Mouse (Mus musculus): ENCODE measurements around the gene Dlgap1. TPM values are rescaled to one million over a fixed set of nuclear protein-coding genes. Genes with fewer than 3 reads are reported as not detected.

Gene Dlgap1
- total and polyA plus RNA-seq, 2 experiments from 2014 or later, result 0.20 to 0.76 TPM

DNA sequence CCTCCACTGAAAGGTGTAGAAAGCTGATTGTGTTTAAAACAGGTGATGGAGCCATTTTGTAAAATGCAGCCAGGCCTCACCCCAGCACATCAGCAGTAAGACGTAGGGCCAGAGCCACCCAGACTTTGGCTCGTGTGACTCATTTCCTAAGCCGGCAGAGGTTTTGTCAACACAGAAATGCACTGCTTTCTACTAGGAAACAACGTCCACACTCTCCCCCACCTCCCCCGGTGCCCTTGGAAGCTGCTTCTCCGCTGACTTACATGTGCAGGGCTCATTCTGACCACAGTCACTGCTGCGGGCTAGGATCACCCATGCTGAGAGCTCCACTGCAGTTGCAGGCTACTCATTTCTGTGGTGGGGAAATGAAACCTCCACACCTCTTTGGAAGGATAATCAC is 533.1 kb downstream of the Dlgap1 start:
- TF ChIP-seq CTCF (IDR thresholded peaks at IDR 0.05; ENCODE audit: low read depth) (no peak), EP300 (IDR thresholded peaks at IDR 0.05; ENCODE audit: low read depth) (no peak)
- Histone ChIP-seq H3K4me2 (ENCODE audit: low read depth, low read length) (no peak overlapping the region), H3K36me3 (replicated peaks; ENCODE audit: control insufficient read depth, insufficient read depth, low read length) (no peaks in the 10 kb centered on the region), H3K4me3 (ENCODE audit: low read depth, low read length) (no peak overlapping the region), H3K27ac (ENCODE audit: low read depth) (no peak overlapping the region), H3K9me3 (replicated peaks; ENCODE audit: control insufficient read depth, low read length) (no peaks in the 10 kb centered on the region), H3K4me1 (ENCODE audit: control insufficient read depth, insufficient read depth) (no peaks in the 10 kb centered on the region), H3K27me3 (ENCODE audit: control insufficient read depth, insufficient read depth, low read length) (no peaks in the 10 kb centered on the region), H3K9ac (replicated peaks; ENCODE audit: low read depth, low read length) (no peak overlapping the region)
- DNase-seq (ENCODE audit: low spot score), result no peak
- ATAC-seq (ENCODE audit: insufficient read depth, low read depth), result no peak
- 46% methylated on average over 7 of the region's 7 CpGs for WGBS

GRCm38 (mm10) chr17:70507759-70508158 is 538.9 kb downstream of the Dlgap1 start:
- 46% methylated on average over 4 of the region's 4 CpGs for WGBS
- Histone ChIP-seq H3K36me3 (replicated peaks; ENCODE audit: control insufficient read depth, insufficient read depth, low read length) (no peaks in the 10 kb centered on the region), H3K27ac (ENCODE audit: low read depth) (no peak overlapping the region), H3K4me3 (ENCODE audit: low read depth, low read length) (no peak overlapping the region), H3K27me3 (ENCODE audit: control insufficient read depth, insufficient read depth, low read length) (no peaks in the 10 kb centered on the region), H3K9ac (replicated peaks; ENCODE audit: low read depth, low read length) (no peak overlapping the region), H3K4me1 (ENCODE audit: control insufficient read depth, insufficient read depth) (no peaks in the 10 kb centered on the region), H3K4me2 (ENCODE audit: low read depth, low read length) (no peak overlapping the region), H3K9me3 (replicated peaks; ENCODE audit: control insufficient read depth, low read length) (no peaks in the 10 kb centered on the region)
- TF ChIP-seq EP300 (IDR thresholded peaks at IDR 0.05; ENCODE audit: low read depth), result no peak
- TF ChIP-seq CTCF (IDR thresholded peaks at IDR 0.05; ENCODE audit: low read depth), result no peak
- no peak for DNase-seq (ENCODE audit: low spot score)
- ATAC-seq (ENCODE audit: insufficient read depth, low read depth), result no peak

- no peaks in the 10 kb centered on the region for H3K36me3 ChIP-seq (replicated peaks; ENCODE audit: control insufficient read depth, insufficient read depth, low read length)
- DNase-seq (ENCODE audit: low spot score) (no peak), ATAC-seq (ENCODE audit: insufficient read depth, low read depth) (no peak)
- no peak overlapping the region for H3K27ac ChIP-seq (ENCODE audit: low read depth)
- WGBS, result 81% methylated on average over 5 of the region's 5 CpGs
- H3K4me1 ChIP-seq (ENCODE audit: control insufficient read depth, insufficient read depth), result no peaks in the 10 kb centered on the region
- no peak overlapping the region for H3K4me3 ChIP-seq (ENCODE audit: low read depth, low read length)
- H3K9me3 ChIP-seq (replicated peaks; ENCODE audit: control insufficient read depth, low read length), result no peaks in the 10 kb centered on the region
- TF ChIP-seq EP300 (IDR thresholded peaks at IDR 0.05; ENCODE audit: low read depth) (no peak), CTCF (IDR thresholded peaks at IDR 0.05; ENCODE audit: low read depth) (no peak)
- H3K9ac ChIP-seq (replicated peaks; ENCODE audit: low read depth, low read length), result no peak overlapping the region
- H3K4me2 ChIP-seq (ENCODE audit: low read depth, low read length), result no peak overlapping the region
- H3K27me3 ChIP-seq (ENCODE audit: control insufficient read depth, insufficient read depth, low read length), result no peaks in the 10 kb centered on the region
Observed at GRCm38 (mm10) chr17:70510441-70510840, 541.6 kb downstream of the Dlgap1 start.

- no peak overlapping the region for H3K9ac ChIP-seq (replicated peaks; ENCODE audit: low read depth, low read length)
- no peak overlapping the region for H3K4me2 ChIP-seq (ENCODE audit: low read depth, low read length)
- TF ChIP-seq CTCF (IDR thresholded peaks at IDR 0.05; ENCODE audit: low read depth) (no peak), EP300 (IDR thresholded peaks at IDR 0.05; ENCODE audit: low read depth) (no peak)
- no peak for ATAC-seq (ENCODE audit: insufficient read depth, low read depth)
- no peak overlapping the region for H3K27ac ChIP-seq (ENCODE audit: low read depth)
- no peaks in the 10 kb centered on the region for H3K36me3 ChIP-seq (replicated peaks; ENCODE audit: control insufficient read depth, insufficient read depth, low read length)
- H3K4me1 ChIP-seq (ENCODE audit: control insufficient read depth, insufficient read depth), result no peaks in the 10 kb centered on the region
- no peak for DNase-seq (ENCODE audit: low spot score)
- 78% methylated on average over 3 of the region's 3 CpGs for WGBS
- H3K9me3 ChIP-seq (replicated peaks; ENCODE audit: control insufficient read depth, low read length), result no peaks in the 10 kb centered on the region
- H3K4me3 ChIP-seq (ENCODE audit: low read depth, low read length), result no peak overlapping the region
- 0 out of 2 replicates have a peak, but pooled peaks cover 3% of the 10 kb centered on the region for H3K27me3 ChIP-seq (ENCODE audit: control insufficient read depth, insufficient read depth, low read length)
Observed at GRCm38 (mm10) chr17:70511401-70511800, 542.5 kb downstream of the Dlgap1 start.

- Histone ChIP-seq H3K36me3 (replicated peaks; ENCODE audit: control insufficient read depth, insufficient read depth, low read length) (no peaks in the 10 kb centered on the region), H3K4me1 (ENCODE audit: control insufficient read depth, insufficient read depth) (no peaks in the 10 kb centered on the region), H3K4me3 (ENCODE audit: low read depth, low read length) (no peak overlapping the region), H3K4me2 (ENCODE audit: low read depth, low read length) (no peak overlapping the region), H3K9me3 (replicated peaks; ENCODE audit: control insufficient read depth, low read length) (no peaks in the 10 kb centered on the region), H3K27me3 (ENCODE audit: control insufficient read depth, insufficient read depth, low read length) (0 out of 2 replicates have a peak, but pooled peaks cover 3% of the 10 kb centered on the region), H3K27ac (ENCODE audit: low read depth) (no peak overlapping the region), H3K9ac (replicated peaks; ENCODE audit: low read depth, low read length) (no peak overlapping the region)
- DNase-seq (ENCODE audit: low spot score) (no peak), ATAC-seq (ENCODE audit: insufficient read depth, low read depth) (no peak)
- 69% methylated on average over 5 of the region's 5 CpGs for WGBS
- TF ChIP-seq CTCF (IDR thresholded peaks at IDR 0.05; ENCODE audit: low read depth) (no peak), EP300 (IDR thresholded peaks at IDR 0.05; ENCODE audit: low read depth) (no peak)
Observed at GRCm38 (mm10) chr17:70513736-70514135, 544.9 kb downstream of the Dlgap1 start.

GRCm38 (mm10) chr17:70516506-70516905 is 547.6 kb downstream of the Dlgap1 start:
- Histone ChIP-seq H3K4me3 (ENCODE audit: low read depth, low read length) (no peak overlapping the region), H3K27me3 (ENCODE audit: control insufficient read depth, insufficient read depth, low read length) (0 out of 2 replicates have a peak, but pooled peaks cover 3% of the 10 kb centered on the region), H3K9me3 (replicated peaks; ENCODE audit: control insufficient read depth, low read length) (no peaks in the 10 kb centered on the region), H3K4me2 (ENCODE audit: low read depth, low read length) (no peak overlapping the region), H3K9ac (replicated peaks; ENCODE audit: low read depth, low read length) (no peak overlapping the region), H3K27ac (ENCODE audit: low read depth) (no peak overlapping the region), H3K4me1 (ENCODE audit: control insufficient read depth, insufficient read depth) (no peaks in the 10 kb centered on the region), H3K36me3 (replicated peaks; ENCODE audit: control insufficient read depth, insufficient read depth, low read length) (no peaks in the 10 kb centered on the region)
- TF ChIP-seq EP300 (IDR thresholded peaks at IDR 0.05; ENCODE audit: low read depth) (no peak), CTCF (IDR thresholded peaks at IDR 0.05; ENCODE audit: low read depth) (no peak)
- no peak for ATAC-seq (ENCODE audit: insufficient read depth, low read depth)
- no peak for DNase-seq (ENCODE audit: low spot score)
- 79% methylated on average over 18 of the region's 18 CpGs for WGBS
